Mouse (Mus musculus) liver, postnatal 0 days (tissue): ENCODE results near the gene Gpr25.

Experiments used
- CTCF ChIP-seq: sonication (generic); IDR thresholded peaks from 2 replicates; pipeline ENCODE4 v1.5.1; 2016; ENCODE audit warnings: antibody characterized with exemption, low read depth
- EP300 ChIP-seq: IDR thresholded peaks from 2 replicates; pipeline ENCODE4 v1.6.1; 2016; ENCODE audit warnings: antibody characterized with exemption, low read depth, mild to moderate bottlenecking

DNA sequence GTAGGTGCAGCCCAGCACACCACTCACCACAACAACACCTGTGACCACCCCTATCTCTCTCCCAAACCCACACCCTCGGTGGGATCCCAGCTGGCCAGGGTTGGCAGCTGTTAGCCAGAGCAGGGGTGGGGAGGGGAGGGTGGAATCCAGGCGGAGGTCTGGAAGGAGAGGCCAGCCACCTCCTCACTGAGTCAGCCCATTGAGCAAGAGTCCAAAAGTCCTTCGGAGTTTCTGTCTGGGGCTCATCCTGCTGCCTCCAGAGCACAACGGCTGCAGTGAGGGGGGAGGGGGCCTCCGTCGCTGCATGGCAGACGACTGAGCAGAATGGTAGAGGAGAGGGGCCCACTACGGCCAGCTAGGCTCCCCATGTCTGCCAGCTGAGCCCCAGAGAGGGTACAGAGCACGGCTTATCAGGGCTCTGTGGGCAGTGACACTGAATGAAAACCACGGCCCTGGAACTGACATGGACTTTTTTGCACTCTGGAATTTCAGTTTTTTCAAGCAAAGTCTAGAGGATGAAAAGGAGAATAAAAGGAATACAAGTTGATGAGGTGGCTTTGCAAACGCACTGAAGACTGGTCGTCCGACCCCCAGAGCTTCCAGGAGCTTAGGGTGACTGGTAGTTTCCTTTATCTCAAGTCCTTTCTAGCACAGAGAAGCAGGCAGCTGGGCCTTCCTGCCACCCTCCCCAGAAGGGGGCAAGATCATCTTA lies 32.2 kb downstream of the Gpr25 start:
- TF ChIP-seq CTCF: no peak
- TF ChIP-seq EP300: no peak
